Mouse (Mus musculus): ENCODE results near the gene Agbl5.
A peak's percentile ranks its signal among the peaks of the same experiment; 100 is the strongest.

Agbl5 gene

GRCm38 (mm10) chr5:30954065-30954464, 65.6 kb downstream of the Agbl5 start:
- DNase-seq = peak; percentile 65 to 68

- no peak for DNase-seq
Measured at GRCm38 (mm10) chr5:30954556-30954955, 66.1 kb downstream of the Agbl5 start.

- peak in 1 of 2 experiments; percentile 26 for DNase-seq
Measured at GRCm38 (mm10) chr5:30955751-30956150, 67.3 kb downstream of the Agbl5 start.
